Mouse (Mus musculus) cortical plate, adult 2 months (tissue): ENCODE data around the gene Pofut1.

Experiments used
- CTCF ChIP-seq: fragments of 200-500 bp; IDR thresholded peaks from 2 replicates; pipeline ENCODE4 v1.5.1; 2011; ENCODE audit warnings: mild to moderate bottlenecking, control low read depth, low read length; ENCODE audit not compliant: insufficient read depth; ENCODE audit errors: extremely low read depth
- POLR2A ChIP-seq: fragments of 200-500 bp; IDR thresholded peaks from 2 replicates; pipeline ENCODE4 v1.6.1; 2011; ENCODE audit warnings: mild to moderate bottlenecking, low read length, control low read depth; ENCODE audit not compliant: insufficient read depth; ENCODE audit errors: extremely low read depth

DNA sequence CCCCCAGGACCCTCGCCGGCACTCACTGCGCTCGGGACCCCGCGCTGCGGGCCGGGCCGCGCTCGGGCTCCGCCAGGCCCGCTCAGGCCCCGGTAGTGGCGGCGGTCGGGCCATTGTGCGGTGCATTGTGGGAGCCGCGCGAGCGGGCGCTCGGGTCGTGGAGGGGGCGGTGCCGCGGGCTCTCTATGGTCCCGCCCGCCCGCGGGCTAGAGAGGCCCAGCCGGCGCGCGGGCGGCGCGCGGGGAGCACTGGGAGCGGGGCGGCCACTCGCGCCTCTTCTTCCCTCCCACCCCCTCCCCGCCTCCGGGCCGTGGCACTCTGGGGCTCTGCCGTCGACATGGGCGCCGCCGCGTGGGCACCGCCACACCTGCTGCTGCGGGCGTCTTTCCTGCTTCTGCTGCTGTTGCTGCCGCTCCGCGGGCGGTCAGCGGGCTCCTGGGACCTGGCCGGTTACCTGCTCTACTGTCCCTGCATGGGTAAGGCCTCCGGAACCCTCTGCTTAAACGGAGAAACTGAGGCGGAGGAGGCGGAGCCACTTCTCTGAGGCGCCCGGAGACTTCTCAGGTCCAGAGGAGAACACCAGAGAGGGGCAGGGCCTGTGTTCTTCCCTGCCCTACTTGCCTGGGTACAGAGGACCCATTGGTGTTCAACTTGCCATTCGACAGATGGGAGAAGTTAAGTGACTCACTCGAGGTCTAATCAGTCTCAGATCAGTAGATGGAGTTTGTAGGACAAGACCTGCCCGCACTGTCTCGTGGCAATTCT, at the start of gene Pofut1, which contains the start of gene Plagl2:
- TF ChIP-seq POLR2A: no peak
- TF ChIP-seq CTCF: no peak
